Comparison of ENCODE assay signal across 13 mouse cellular contexts in genomic region chr2:69109710-69110109, GRCm38 (mm10). TPM values are rescaled to one million over a fixed set of nuclear protein-coding genes. Genes with fewer than 3 reads are reported as not detected.
DNase-seq lines count a peak whose midpoint lies in the region; ATAC-seq and TF ChIP-seq lines count a peak whose summit lies in the region.
"Had no signal": no experiment of that assay in that cellular context is flagged by ENCODE, and none has a peak within 500 bp of the region (broad histone marks: within the 10 kb centered on the region; RNA-seq: fewer than 3 reads in every experiment).

No protein-coding gene starts in this region.

- no peak overlapping the region for H3K4me3 ChIP-seq in forebrain, embryonic 13.5 days
- H3K4me3 ChIP-seq in forebrain, embryonic 12.5 days (replicated peaks): no peak overlapping the region
- H3K4me3 ChIP-seq in kidney, adult 2 months (ENCODE audit: insufficient read depth, low read depth, low read length): no peak overlapping the region
- 0 out of 2 replicates have a peak overlapping the region, but pooled peaks have one; percentile 3 for H3K4me3 ChIP-seq in brown adipose tissue, adult 24 weeks (ENCODE audit: insufficient read depth, low read depth, low read length)
- H3K4me3 ChIP-seq in macrophage (ENCODE audit: inconsistent target): no peak overlapping the region
- no peak overlapping the region for H3K4me3 ChIP-seq in midbrain, embryonic 10.5 days
- H3K4me3 ChIP-seq: heart, embryonic 13.5 days; midbrain, embryonic 12.5 days had no signal

- H3K4me1 ChIP-seq in forebrain, embryonic 13.5 days: peaks cover 9% of the 10 kb centered on the region; the same call in 1 of the 2 replicates
- H3K4me1 ChIP-seq in forebrain, embryonic 12.5 days: peaks cover 2% of the 10 kb centered on the region
- H3K4me1 ChIP-seq in kidney, adult 2 months (ENCODE audit: control insufficient read depth, insufficient read depth, low read length): no peaks in the 10 kb centered on the region
- peaks cover 2% of the 10 kb centered on the region; the same call in 1 of the 2 replicates for H3K4me1 ChIP-seq in brown adipose tissue, adult 24 weeks (ENCODE audit: control insufficient read depth, insufficient read depth, insufficient read length, low read length)
- peaks cover 6% of the 10 kb centered on the region for H3K4me1 ChIP-seq in midbrain, embryonic 10.5 days

- H3K27me3 ChIP-seq in forebrain, embryonic 13.5 days: no peaks in the 10 kb centered on the region
- H3K27me3 ChIP-seq in forebrain, embryonic 12.5 days: no peaks in the 10 kb centered on the region
- no peaks in the 10 kb centered on the region for H3K27me3 ChIP-seq in kidney, adult 2 months (replicated peaks; ENCODE audit: control insufficient read depth, insufficient read depth, low read length)
- H3K27me3 ChIP-seq in midbrain, embryonic 10.5 days (ENCODE audit: low read depth, poor library complexity, severe bottlenecking): no peaks in the 10 kb centered on the region
- H3K27me3 ChIP-seq: heart, embryonic 13.5 days; midbrain, embryonic 12.5 days had no signal

- H3K4me2 ChIP-seq in forebrain, embryonic 13.5 days: no peak overlapping the region
- no peak overlapping the region for H3K4me2 ChIP-seq in forebrain, embryonic 12.5 days
- H3K4me2 ChIP-seq: heart, embryonic 13.5 days; midbrain, embryonic 12.5 days had no signal

- no peak for TF ChIP-seq CTCF in kidney, adult 2 months (conservative IDR thresholded peaks at IDR 0.05; ENCODE audit: insufficient read depth, insufficient read length, low read depth, low read length)

- no peaks in the 10 kb centered on the region for H3K9me3 ChIP-seq in forebrain, embryonic 13.5 days (replicated peaks)
- H3K9me3 ChIP-seq in forebrain, embryonic 12.5 days: no peaks in the 10 kb centered on the region
- H3K9me3 ChIP-seq in midbrain, embryonic 10.5 days (replicated peaks): no peaks in the 10 kb centered on the region
- H3K9me3 ChIP-seq: heart, embryonic 13.5 days; midbrain, embryonic 12.5 days had no signal

- no peak overlapping the region for H3K9ac ChIP-seq in forebrain, embryonic 13.5 days
- no peak overlapping the region for H3K9ac ChIP-seq in forebrain, embryonic 12.5 days
- H3K9ac ChIP-seq: heart, embryonic 13.5 days; midbrain, embryonic 12.5 days had no signal

- DNase-seq in kidney, postnatal 10 days: peak; percentile 41
- no peak for DNase-seq in kidney, adult 2 months
- DNase-seq in midbrain, embryonic 10.5 days (ENCODE audit: low spot score): no peak
- DNase-seq: cerebellum, postnatal 25 days; right cerebral cortex, postnatal 4 days had no signal

- 57% methylated on average over 7 of the region's 7 CpGs for WGBS in forebrain, embryonic 13.5 days
- 67% methylated on average over 7 of the region's 7 CpGs for WGBS in forebrain, embryonic 12.5 days
- 64% methylated on average over 7 of the region's 7 CpGs for WGBS in kidney, adult 2 months
- WGBS in macrophage (ENCODE audit: missing documents): 45% methylated on average over 7 of the region's 7 CpGs
- 82% methylated on average over 7 of the region's 7 CpGs for WGBS in midbrain, embryonic 10.5 days

- TF ChIP-seq POLR2A in kidney, adult 2 months (IDR thresholded peaks at IDR 0.05; ENCODE audit: low read depth, low read length): no peak

- ATAC-seq in forebrain, embryonic 13.5 days: peak; percentile 43; the same call in 1 of the 2 replicates
- ATAC-seq in forebrain, embryonic 12.5 days (ENCODE audit: low FRiP score): no peak
- no peak for ATAC-seq in activated CD4-positive, CD25-positive, alpha-beta regulatory T cell, adult 4 months
- ATAC-seq: inflammation-experienced regulatory T-cells, adult 6 months had no signal

- H3K27ac ChIP-seq in forebrain, embryonic 13.5 days: no peak overlapping the region
- H3K27ac ChIP-seq in forebrain, embryonic 12.5 days: no peak overlapping the region
- H3K27ac ChIP-seq in kidney, adult 2 months (ENCODE audit: insufficient read depth, low read depth, low read length): no peak overlapping the region
- no peak overlapping the region for H3K27ac ChIP-seq in brown adipose tissue, adult 24 weeks (replicated peaks; ENCODE audit: low read depth, low read length)
- H3K27ac ChIP-seq in macrophage: peak overlapping the region; percentile 51
- no peak overlapping the region for H3K27ac ChIP-seq in midbrain, embryonic 10.5 days (replicated peaks)
- H3K27ac ChIP-seq: heart, embryonic 13.5 days; midbrain, embryonic 12.5 days had no signal

- H3K79me2 ChIP-seq in macrophage (ENCODE audit: inconsistent target): no peaks in the 10 kb centered on the region

- peaks cover 4% of the 10 kb centered on the region for H3K36me3 ChIP-seq in forebrain, embryonic 13.5 days (ENCODE audit: poor library complexity, severe bottlenecking)
- no peaks in the 10 kb centered on the region for H3K36me3 ChIP-seq in forebrain, embryonic 12.5 days (replicated peaks)
- no peaks in the 10 kb centered on the region; the same call in 1 of the 2 replicates for H3K36me3 ChIP-seq in kidney, adult 2 months (ENCODE audit: control insufficient read depth, insufficient read depth, low read length)
- peaks cover 43% of the 10 kb centered on the region for H3K36me3 ChIP-seq in macrophage (ENCODE audit: inconsistent target)
- 0 out of 2 replicates have a peak, but pooled peaks cover 2% of the 10 kb centered on the region for H3K36me3 ChIP-seq in midbrain, embryonic 10.5 days
- H3K36me3 ChIP-seq: midbrain, embryonic 12.5 days had no signal

RNA-seq across cellular contexts. Expression of gene Nostrin, which starts 25.9 kb away (rescaled TPM):
- 0.53 and 0.96 TPM in 2 replicates for polyA plus RNA-seq in forebrain, embryonic 13.5 days (2015; fragmentation: Nextera tagmentation; extraction: Ambion mirVana)
- 0.43 and 0.64 TPM in 2 replicates for polyA plus RNA-seq in forebrain, embryonic 12.5 days (2016; fragmentation: Nextera tagmentation; extraction: Ambion mirVana)
- 0.75 and 1.0 TPM in 2 replicates for polyA plus RNA-seq in kidney, adult 2 months (2012; rRNA removed)
- 3.3 and 3.6 TPM in 2 replicates for polyA plus RNA-seq in brown adipose tissue, adult 24 weeks (2012; ENCODE audit: insufficient read depth, insufficient read length, missing spikeins)
- total RNA-seq in macrophage (2018; cell fraction: chromatin; rRNA removed): 10 to 100 TPM in 20 of 26 experiments, 1 to 10 TPM in 6; 6.0 to 39.1 (median 18.0) TPM
- total RNA-seq in macrophage (2018; cell fraction: cytosol; rRNA removed): 10 to 100 TPM; 16.6 to 30.5 (median 22.5) TPM
- total RNA-seq in macrophage (2018; cell fraction: nucleus; rRNA removed): 10 to 100 TPM in 18 of 26 experiments, 1 to 10 TPM in 8; 6.1 to 23.4 (median 12.8) TPM
- 14.8 to 24.1 TPM (median 19.4 TPM) in 3 replicates for polyA plus RNA-seq in macrophage (2018)
- 0.84 and 0.87 TPM in 2 replicates for polyA plus RNA-seq in midbrain, embryonic 10.5 days (2016; fragmentation: Nextera tagmentation; extraction: Ambion mirVana)
- polyA plus RNA-seq in activated CD4-positive, CD25-positive, alpha-beta regulatory T cell, adult 4 months (2017; shearing (Covaris generic)): under 1 TPM; 0.27 to 0.34 TPM
